Mouse (Mus musculus): ENCODE measurements around the gene Cpt1b. TPM values are rescaled to one million over a fixed set of nuclear protein-coding genes. Genes with fewer than 3 reads are reported as not detected.

Gene Cpt1b
- polyA plus RNA-seq, 1 experiment from 2014 or later, result 1.7 TPM

DNA sequence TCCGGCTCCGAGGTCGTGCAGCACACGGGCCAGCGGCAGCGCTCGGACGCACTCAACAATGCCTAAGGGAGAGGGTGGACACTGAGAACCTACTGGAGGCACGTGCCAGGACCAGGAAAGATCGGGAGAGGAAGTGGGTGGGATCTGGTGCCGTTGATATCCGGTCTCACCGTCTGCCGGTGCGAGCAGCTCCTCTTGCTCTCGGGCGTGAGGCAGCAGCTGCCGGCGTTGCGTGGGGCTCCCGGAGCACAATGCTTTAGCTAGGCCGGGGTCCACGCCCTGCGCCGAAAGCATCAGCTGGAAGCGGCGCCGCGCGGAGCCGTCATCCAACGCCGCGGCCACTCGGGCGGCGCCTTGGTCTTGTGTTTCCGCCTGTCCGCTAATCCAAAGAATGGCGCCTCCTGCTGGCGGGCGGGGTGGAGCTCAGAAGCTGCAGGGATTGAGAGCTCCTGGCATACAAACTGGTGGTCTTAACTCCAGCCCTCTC lies 51.9 kb downstream of the Cpt1b start, which contains the start of gene Sco2:
Gene Sco2, minus strand, starts transcription at position 85 of the 487 bp plus-strand sequence.
- H3K27me3 ChIP-seq, result peaks cover 10% of the 10 kb centered on the region
- ATAC-seq (peak; percentile 78), DNase-seq (ENCODE audit: low read depth, low spot score) (peak; percentile 34)
- ChIA-PET CTCF (interaction anchor here (0.6 to 2.9 kb wide), 15 partner anchors 10 to 157 kb away, joined by 3 to 20 read pairs (median 4); partner anchors contain the start of genes Lmf2 and Ncaph2), POLR2A (interaction anchor here (1.3 to 2.3 kb wide), 5 partner anchors 14 to 163 kb away, joined by 3 to 9 read pairs (median 6); partner anchors contain the start of genes C730034F03Rik, Chkb, Gm44502 and Lmf2)
- no peak for TF ChIP-seq CTCF (IDR thresholded peaks at IDR 0.05)
- in situ Hi-C loops (cut with MboI; ENCODE audit: low pct_unique_long_range_greater_than_20kb), result loop anchor here (10.0 kb wide), 1 partner anchor 549 kb away; no protein-coding TSS in a partner anchor

- in situ Hi-C loops (cut with MboI; ENCODE audit: low pct_unique_long_range_greater_than_20kb), result loop anchor here (10.0 kb wide), 1 partner anchor 548 kb away; no protein-coding TSS in a partner anchor
- H3K27me3 ChIP-seq, result peaks cover 4% of the 10 kb centered on the region
- CTCF ChIA-PET, result interaction anchor here (0.6 to 2.9 kb wide), 18 partner anchors 9 to 157 kb away, joined by 3 to 20 read pairs (median 4); partner anchors contain the start of genes Lmf2 and Ncaph2
- DNase-seq (ENCODE audit: low read depth, low spot score) (peak; percentile 41), ATAC-seq (peak; percentile 83)
- no peak for TF ChIP-seq CTCF (IDR thresholded peaks at IDR 0.05)
- POLR2A ChIA-PET, result interaction anchor here (0.6 to 2.3 kb wide), 7 partner anchors 9 to 625 kb away, joined by 3 to 9 read pairs (median 3); partner anchors contain the start of genes C730034F03Rik, Chkb, Gm44502 and Lmf2
Observed at GRCm38 (mm10) chr15:89373027-89373761, 52.5 kb downstream of the Cpt1b start.

GRCm38 (mm10) chr15:89372536-89372935 lies 53.1 kb downstream of the Cpt1b start:
- DNase-seq (ENCODE audit: low read depth, low spot score) (no peak), ATAC-seq (no peak)
- no peaks in the 10 kb centered on the region for H3K27me3 ChIP-seq
- in situ Hi-C loops (cut with MboI; ENCODE audit: low pct_unique_long_range_greater_than_20kb), result loop anchor here (10.0 kb wide), 1 partner anchor 548 kb away; no protein-coding TSS in a partner anchor
- no peak for TF ChIP-seq CTCF (IDR thresholded peaks at IDR 0.05)
- ChIA-PET POLR2A (interaction anchor here (1.1 to 2.3 kb wide), 5 partner anchors 8 to 162 kb away, joined by 3 to 9 read pairs (median 3); partner anchors contain the start of genes Lmf2 and Ncaph2), CTCF (interaction anchor here (0.7 to 2.9 kb wide), 8 partner anchors 8 to 85 kb away, joined by 3 to 20 read pairs (median 6); partner anchors contain the start of genes Lmf2 and Ncaph2)

DNA sequence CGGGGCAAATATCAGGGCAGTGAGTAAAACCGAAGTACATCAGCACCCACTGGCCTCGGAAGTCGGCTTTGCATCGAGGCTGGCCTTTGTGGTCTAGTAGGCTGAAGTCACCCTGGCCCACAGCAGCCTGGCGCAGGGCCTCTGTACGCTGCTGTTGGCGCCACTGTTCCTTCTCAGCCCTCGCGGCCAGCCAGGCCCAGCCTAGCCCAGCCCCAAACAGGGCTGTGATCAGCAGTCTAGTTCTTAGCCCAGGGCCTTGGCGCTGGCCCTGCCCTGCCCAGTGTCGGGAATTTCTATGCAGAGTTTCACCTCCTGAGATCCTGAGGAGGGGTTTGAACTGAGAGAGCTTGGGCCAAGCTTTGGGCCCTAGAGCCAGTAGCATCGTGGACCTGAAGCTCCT lies 53.6 kb downstream of the Cpt1b start:
- no peaks in the 10 kb centered on the region for H3K27me3 ChIP-seq
- ATAC-seq (no peak), DNase-seq (ENCODE audit: low read depth, low spot score) (no peak)
- no peak for TF ChIP-seq CTCF (IDR thresholded peaks at IDR 0.05)
- ChIA-PET CTCF (interaction anchor here (1.2 to 2.9 kb wide), 5 partner anchors 8 to 63 kb away, joined by 3 to 20 read pairs (median 7); partner anchors contain the start of genes Lmf2 and Ncaph2), POLR2A (interaction anchor here (1.1 to 2.3 kb wide), 4 partner anchors 8 to 162 kb away, joined by 3 to 9 read pairs (median 5); partner anchors contain the start of genes Lmf2 and Ncaph2)
- in situ Hi-C loops (cut with MboI; ENCODE audit: low pct_unique_long_range_greater_than_20kb), result loop anchor here (10.0 kb wide), 1 partner anchor 547 kb away; no protein-coding TSS in a partner anchor

Other genes with a start within 250 kb of the Cpt1b start
- gene Plxnb2, start 245.1 kb downstream of the Cpt1b start, polyA plus RNA-seq (2021), result 444 TPM
- gene Dennd6b, start 229.4 kb downstream of the Cpt1b start, polyA plus RNA-seq (2021), result 11.3 TPM
- gene Ppp6r2, start 214.3 kb downstream of the Cpt1b start, polyA plus RNA-seq (2021), result 37.2 TPM
- 150 TPM for gene Sbf1, start 110.6 kb downstream of the Cpt1b start, polyA plus RNA-seq (2021)
- gene Adm2, start 103.1 kb downstream of the Cpt1b start, polyA plus RNA-seq (2021), result 0.14 TPM
- not detected for gene Miox, start 91.5 kb downstream of the Cpt1b start, polyA plus RNA-seq (2021)
- gene Lmf2, start 70.2 kb downstream of the Cpt1b start, polyA plus RNA-seq (2021), result 65.9 TPM
- gene Ncaph2, start 70.1 kb downstream of the Cpt1b start, polyA plus RNA-seq (2021), result 106 TPM
- 24.2 TPM for gene Sco2, start 52.0 kb downstream of the Cpt1b start, polyA plus RNA-seq (2021)
- 3.0 TPM for gene Tymp, start 48.8 kb downstream of the Cpt1b start, polyA plus RNA-seq (2021)
- gene Odf3b, start 46.6 kb downstream of the Cpt1b start, polyA plus RNA-seq (2021), result 0.36 TPM
- gene Klhdc7b, start 40.9 kb downstream of the Cpt1b start, polyA plus RNA-seq (2021), result not detected
- not detected for gene Syce3, start 15.4 kb downstream of the Cpt1b start, polyA plus RNA-seq (2021)
- gene C730034F03Rik, start 3.7 kb upstream of the Cpt1b start, polyA plus RNA-seq (2021), result 1.3 TPM
- gene Gm44502, start 3.8 kb upstream of the Cpt1b start, polyA plus RNA-seq (2021), result not detected
- gene Chkb, start 4.0 kb upstream of the Cpt1b start, polyA plus RNA-seq (2021), result 63.5 TPM
- gene Mapk8ip2, start 28.1 kb upstream of the Cpt1b start, polyA plus RNA-seq (2021), result 0.17 TPM
- gene Arsa, start 51.6 kb upstream of the Cpt1b start, polyA plus RNA-seq (2021), result 71.1 TPM
- 2.0 TPM for gene Shank3, start 73.8 kb upstream of the Cpt1b start, polyA plus RNA-seq (2021)
- gene Acr, start 142.5 kb upstream of the Cpt1b start, polyA plus RNA-seq (2021), result not detected
- 41.4 TPM for gene Rabl2, start 166.1 kb upstream of the Cpt1b start, polyA plus RNA-seq (2021)

Data from Patski (cell line).